Mouse (Mus musculus): ENCODE data around the gene Pi4k2a. TPM values are rescaled to one million over a fixed set of nuclear protein-coding genes. Genes with fewer than 3 reads are reported as not detected.

Gene Pi4k2a
- polyA plus RNA-seq, 1 experiment from 2014 or later, result 22.0 TPM

- WGBS, result 90% methylated on average over 7 of the region's 7 CpGs
- H3K9ac ChIP-seq, result no peak overlapping the region
These were observed 28.8 kb upstream of the Pi4k2a start for GRCm38 (mm10) chr19:42061443-42061842.

GRCm38 (mm10) chr19:42068441-42069240 is 21.6 kb upstream of the Pi4k2a start:
- H3K4me2 ChIP-seq, result peak overlapping the region; percentile 20; the same call in 1 of the 2 replicates

More at GRCm38 (mm10) chr19:42061443-42061842, 28.8 kb upstream of the Pi4k2a start:
- Histone ChIP-seq H3K9me3 (replicated peaks) (no peaks in the 10 kb centered on the region), H3K4me1 (replicated peaks) (no peaks in the 10 kb centered on the region), H3K27me3 (replicated peaks) (no peaks in the 10 kb centered on the region), H3K36me3 (no peaks in the 10 kb centered on the region), H3K4me3 (no peak overlapping the region), H3K27ac (ENCODE audit: poor library complexity, severe bottlenecking) (no peak overlapping the region), H3K4me2 (no peak overlapping the region)
- ATAC-seq (ENCODE audit: insufficient number of reproducible peaks, low FRiP score), result no peak

GRCm38 (mm10) chr19:42069241-42069525 is 21.1 kb upstream of the Pi4k2a start:
- no peak for ATAC-seq (ENCODE audit: insufficient number of reproducible peaks, low FRiP score)
- no peak overlapping the region for H3K4me2 ChIP-seq
- WGBS, result 50% methylated on average over 6 of the region's 6 CpGs
- H3K27me3 ChIP-seq (replicated peaks), result no peaks in the 10 kb centered on the region
- H3K4me1 ChIP-seq (replicated peaks), result 0 out of 2 replicates have a peak, but pooled peaks cover 6% of the 10 kb centered on the region
- no peak overlapping the region for H3K9ac ChIP-seq
- H3K9me3 ChIP-seq (replicated peaks), result no peaks in the 10 kb centered on the region
- H3K36me3 ChIP-seq, result no peaks in the 10 kb centered on the region
- no peak overlapping the region for H3K27ac ChIP-seq (ENCODE audit: poor library complexity, severe bottlenecking)
- no peak overlapping the region for H3K4me3 ChIP-seq

More at GRCm38 (mm10) chr19:42068441-42069240, 21.6 kb upstream of the Pi4k2a start:
- 0 out of 2 replicates have a peak, but pooled peaks cover 6% of the 10 kb centered on the region for H3K4me1 ChIP-seq (replicated peaks)
- H3K9ac ChIP-seq, result no peak overlapping the region
- H3K27me3 ChIP-seq (replicated peaks), result no peaks in the 10 kb centered on the region
- no peak overlapping the region for H3K4me3 ChIP-seq
- no peaks in the 10 kb centered on the region for H3K9me3 ChIP-seq (replicated peaks)
- H3K27ac ChIP-seq (ENCODE audit: poor library complexity, severe bottlenecking), result no peak overlapping the region
- ATAC-seq (ENCODE audit: insufficient number of reproducible peaks, low FRiP score), result no peak
- H3K36me3 ChIP-seq, result no peaks in the 10 kb centered on the region
- WGBS, result 68% methylated on average over 11 of the region's 11 CpGs

- H3K4me2 ChIP-seq, result no peak overlapping the region
- H3K9me3 ChIP-seq (replicated peaks), result no peaks in the 10 kb centered on the region
- no peak overlapping the region for H3K9ac ChIP-seq
- ATAC-seq (ENCODE audit: insufficient number of reproducible peaks, low FRiP score), result no peak
- WGBS, result 71% methylated on average over 7 of the region's 7 CpGs
- 0 out of 2 replicates have a peak, but pooled peaks cover 6% of the 10 kb centered on the region for H3K4me1 ChIP-seq (replicated peaks)
- H3K4me3 ChIP-seq, result no peak overlapping the region
- H3K27ac ChIP-seq (ENCODE audit: poor library complexity, severe bottlenecking), result no peak overlapping the region
- no peaks in the 10 kb centered on the region for H3K27me3 ChIP-seq (replicated peaks)
- H3K36me3 ChIP-seq, result peaks cover 15% of the 10 kb centered on the region
These were observed 19.0 kb upstream of the Pi4k2a start for GRCm38 (mm10) chr19:42071221-42071620.

GRCm38 (mm10) chr19:42071886-42072608 is 18.2 kb upstream of the Pi4k2a start:
- ATAC-seq (ENCODE audit: insufficient number of reproducible peaks, low FRiP score), result no peak
- H3K36me3 ChIP-seq, result peaks cover 15% of the 10 kb centered on the region
- 0 out of 2 replicates have a peak, but pooled peaks cover 6% of the 10 kb centered on the region for H3K4me1 ChIP-seq (replicated peaks)
- no peaks in the 10 kb centered on the region for H3K27me3 ChIP-seq (replicated peaks)
- H3K4me2 ChIP-seq, result no peak overlapping the region
- 70% methylated on average over 15 of the region's 15 CpGs for WGBS
- no peaks in the 10 kb centered on the region for H3K9me3 ChIP-seq (replicated peaks)
- H3K27ac ChIP-seq (ENCODE audit: poor library complexity, severe bottlenecking), result no peak overlapping the region
- no peak overlapping the region for H3K4me3 ChIP-seq
- no peak overlapping the region for H3K9ac ChIP-seq

GRCm38 (mm10) chr19:42072802-42073201 is 17.5 kb upstream of the Pi4k2a start:
- Histone ChIP-seq H3K4me2 (no peak overlapping the region), H3K36me3 (peaks cover 15% of the 10 kb centered on the region), H3K27me3 (replicated peaks) (no peaks in the 10 kb centered on the region), H3K9me3 (replicated peaks) (no peaks in the 10 kb centered on the region), H3K4me1 (replicated peaks) (0 out of 2 replicates have a peak, but pooled peaks cover 6% of the 10 kb centered on the region), H3K4me3 (no peak overlapping the region), H3K9ac (no peak overlapping the region), H3K27ac (ENCODE audit: poor library complexity, severe bottlenecking) (no peak overlapping the region)
- 71% methylated on average over 7 of the region's 7 CpGs for WGBS
- no peak for ATAC-seq (ENCODE audit: insufficient number of reproducible peaks, low FRiP score)

- ATAC-seq (ENCODE audit: insufficient number of reproducible peaks, low FRiP score), result no peak
- H3K27ac ChIP-seq (ENCODE audit: poor library complexity, severe bottlenecking), result no peak overlapping the region
- H3K36me3 ChIP-seq, result peaks cover 15% of the 10 kb centered on the region
- no peaks in the 10 kb centered on the region for H3K27me3 ChIP-seq (replicated peaks)
- 83% methylated on average over 2 of the region's 2 CpGs for WGBS
- H3K9ac ChIP-seq, result no peak overlapping the region
- no peak overlapping the region for H3K4me3 ChIP-seq
- no peaks in the 10 kb centered on the region for H3K4me1 ChIP-seq (replicated peaks)
- H3K9me3 ChIP-seq (replicated peaks), result no peaks in the 10 kb centered on the region
- H3K4me2 ChIP-seq, result no peak overlapping the region
These were observed 15.2 kb upstream of the Pi4k2a start for GRCm38 (mm10) chr19:42075051-42075450.

GRCm38 (mm10) chr19:42075992-42076391 is 14.3 kb upstream of the Pi4k2a start:
- no peaks in the 10 kb centered on the region for H3K4me1 ChIP-seq (replicated peaks)
- H3K36me3 ChIP-seq, result peaks cover 15% of the 10 kb centered on the region
- no peak for ATAC-seq (ENCODE audit: insufficient number of reproducible peaks, low FRiP score)
- H3K9me3 ChIP-seq (replicated peaks), result no peaks in the 10 kb centered on the region
- H3K4me3 ChIP-seq, result no peak overlapping the region
- H3K9ac ChIP-seq, result no peak overlapping the region
- 85% methylated on average over 16 of the region's 16 CpGs for WGBS
- no peaks in the 10 kb centered on the region for H3K27me3 ChIP-seq (replicated peaks)
- no peak overlapping the region for H3K27ac ChIP-seq (ENCODE audit: poor library complexity, severe bottlenecking)
- H3K4me2 ChIP-seq, result no peak overlapping the region

GRCm38 (mm10) chr19:42078566-42078965 is 11.7 kb upstream of the Pi4k2a start:
- no peak overlapping the region for H3K4me3 ChIP-seq
- no peak overlapping the region for H3K27ac ChIP-seq (ENCODE audit: poor library complexity, severe bottlenecking)
- 86% methylated on average over 8 of the region's 8 CpGs for WGBS
- H3K36me3 ChIP-seq, result peaks cover 15% of the 10 kb centered on the region
- no peak overlapping the region for H3K9ac ChIP-seq
- no peak overlapping the region for H3K4me2 ChIP-seq
- no peak for ATAC-seq (ENCODE audit: insufficient number of reproducible peaks, low FRiP score)
- H3K27me3 ChIP-seq (replicated peaks), result no peaks in the 10 kb centered on the region
- H3K4me1 ChIP-seq (replicated peaks), result no peaks in the 10 kb centered on the region
- no peaks in the 10 kb centered on the region for H3K9me3 ChIP-seq (replicated peaks)

GRCm38 (mm10) chr19:42079006-42079405 is 11.3 kb upstream of the Pi4k2a start:
- Histone ChIP-seq H3K4me3 (no peak overlapping the region), H3K27me3 (replicated peaks) (no peaks in the 10 kb centered on the region), H3K27ac (ENCODE audit: poor library complexity, severe bottlenecking) (no peak overlapping the region), H3K4me1 (replicated peaks) (no peaks in the 10 kb centered on the region), H3K9ac (no peak overlapping the region), H3K36me3 (peaks cover 15% of the 10 kb centered on the region), H3K9me3 (replicated peaks) (no peaks in the 10 kb centered on the region), H3K4me2 (no peak overlapping the region)
- 87% methylated on average over 12 of the region's 12 CpGs for WGBS
- ATAC-seq (ENCODE audit: insufficient number of reproducible peaks, low FRiP score), result no peak

GRCm38 (mm10) chr19:42079950-42080349 is 10.3 kb upstream of the Pi4k2a start:
- peaks cover 12% of the 10 kb centered on the region for H3K36me3 ChIP-seq
- no peak for ATAC-seq (ENCODE audit: insufficient number of reproducible peaks, low FRiP score)
- WGBS, result 73% methylated on average over 5 of the region's 5 CpGs
- no peaks in the 10 kb centered on the region for H3K27me3 ChIP-seq (replicated peaks)
- H3K4me1 ChIP-seq (replicated peaks), result no peaks in the 10 kb centered on the region
- no peak overlapping the region for H3K9ac ChIP-seq
- H3K27ac ChIP-seq (ENCODE audit: poor library complexity, severe bottlenecking), result no peak overlapping the region
- H3K9me3 ChIP-seq (replicated peaks), result no peaks in the 10 kb centered on the region
- H3K4me3 ChIP-seq, result no peak overlapping the region
- no peak overlapping the region for H3K4me2 ChIP-seq

All from heart, embryonic 12.5 days (tissue).